Mouse (Mus musculus) left cerebral cortex, postnatal 10 days (tissue): ENCODE results near the gene Lilr4b. TPM values are rescaled to one million over a fixed set of nuclear protein-coding genes. Genes with fewer than 3 reads are reported as not detected.

ENCODE experiments used
- total RNA-seq, 2 experiments: library from RNA; stranded (reverse); gene quantifications; 2 replicates each; pipeline ENCODE4 v1.2.3; 2021

Gene Lilr4b
- total RNA-seq, 2 experiments from 2014 or later: not detected

Other genes starting within 250 kb of the Lilr4b start
- gene Gm49339, start within 50 bp of the Lilr4b start, total RNA-seq: not detected
- gene Lilrb4a, start 10.3 kb downstream of the Lilr4b start, total RNA-seq: under 1 TPM; 0.36 to 0.39 TPM
- not detected for gene Fam162b, start 109.9 kb downstream of the Lilr4b start, total RNA-seq
- gene Gprc6a, start 150.8 kb downstream of the Lilr4b start, total RNA-seq: not detected
- gene Rfx6, start 197.1 kb downstream of the Lilr4b start, total RNA-seq: not detected